Comparison of ENCODE assay signal across 8 mouse cellular contexts in genomic region chr15:102785055-102785820, GRCm38 (mm10).
DNase-seq lines count a peak whose midpoint lies in the region; ATAC-seq and TF ChIP-seq lines count a peak whose summit lies in the region.

No protein-coding gene starts in this region.

- WGBS in cerebellum, adult 2 months: 43% methylated on average over 10 of the region's 10 CpGs
- WGBS in thymus, adult 2 months: 36% methylated on average over 10 of the region's 10 CpGs

- no peak overlapping the region for H3K4me3 ChIP-seq in cerebellum, adult 2 months (replicated peaks; ENCODE audit: insufficient read depth, low read depth, low read length)
- H3K4me3 ChIP-seq in thymus, adult 2 months (ENCODE audit: control insufficient read depth, insufficient read depth, low read length): no peak overlapping the region

- no peaks in the 10 kb centered on the region; the same call in 1 of the 2 replicates for H3K27me3 ChIP-seq in cerebellum, adult 2 months (ENCODE audit: control insufficient read depth, insufficient read depth, low read length)
- no peaks in the 10 kb centered on the region for H3K27me3 ChIP-seq in thymus, adult 2 months (ENCODE audit: control insufficient read depth, insufficient read depth, low read length)

- no peak for TF ChIP-seq POLR2A in cerebellum, adult 2 months (IDR thresholded peaks at IDR 0.05; ENCODE audit: borderline replicate concordance, insufficient read depth, low read length)
- TF ChIP-seq POLR2A in thymus, adult 2 months (IDR thresholded peaks at IDR 0.05; ENCODE audit: control insufficient read depth, extremely low read depth, insufficient read depth, low read length, poor library complexity): no peak

- TF ChIP-seq CTCF in cerebellum, adult 2 months (IDR thresholded peaks at IDR 0.05; ENCODE audit: borderline replicate concordance, insufficient read depth, low read depth, low read length): peak; percentile 63; the same call in 1 of the 2 replicates
- TF ChIP-seq CTCF in thymus, adult 2 months (IDR thresholded peaks at IDR 0.05; ENCODE audit: borderline replicate concordance, control insufficient read depth, extremely low read depth, insufficient read depth, low read length, poor library complexity): peak; percentile 57; the same call in 1 of the 2 replicates

- no peak overlapping the region for H3K27ac ChIP-seq in cerebellum, adult 2 months (ENCODE audit: insufficient read depth, low read length)
- H3K27ac ChIP-seq in thymus, adult 2 months (ENCODE audit: control insufficient read depth, insufficient read depth, low read length): no peak overlapping the region

- no peaks in the 10 kb centered on the region for H3K4me1 ChIP-seq in cerebellum, adult 2 months (ENCODE audit: control insufficient read depth, insufficient read depth, low read length)
- H3K4me1 ChIP-seq in thymus, adult 2 months (replicated peaks; ENCODE audit: control insufficient read depth, insufficient read depth, low read length): no peaks in the 10 kb centered on the region

- peak; percentile 42 to 44 for DNase-seq in frontal cortex, postnatal 36 days (ENCODE audit: low spot score in 2 of 2)
- DNase-seq in right cerebral cortex, postnatal 14 days: peak; percentile 62
- DNase-seq in right cerebral cortex, postnatal 25 days: no peak
- peak; percentile 22 to 43 for DNase-seq in cerebellum, adult 2 months
- DNase-seq in gastrocnemius, postnatal 36 days: peak; percentile 43 to 70
- DNase-seq in lung, postnatal 10 days: peak; percentile 74
- DNase-seq in thymus, adult 2 months: peak; percentile 40

- ATAC-seq in frontal cortex, adult (ENCODE audit: low TSS enrichment): no peak

- intact Hi-C loops in gastrocnemius, postnatal 36 days (cut with DNase I): loop anchor here (5.0 kb wide), 1 partner anchor 152 kb away; the partner anchor contains the start of gene Hoxc12

- no peaks in the 10 kb centered on the region for H3K36me3 ChIP-seq in thymus, adult 2 months (ENCODE audit: control insufficient read depth, insufficient read depth, low read length)
